Mouse (Mus musculus) induced T-regulatory cell, adult 2 months (primary cell): ENCODE data around the gene Morf4l1.
"Not testable (repeated sequence)": the region's sequence is repeated elsewhere in the genome, so short reads cannot be mapped to it uniquely, and the experiment has no call there.

Experiments
- DNase-seq: peaks from one replicate; pipeline ENCODE4 v3.0.0-alpha.2; 2012; ENCODE audit warnings: low read depth

The Morf4l1 gene

DNA sequence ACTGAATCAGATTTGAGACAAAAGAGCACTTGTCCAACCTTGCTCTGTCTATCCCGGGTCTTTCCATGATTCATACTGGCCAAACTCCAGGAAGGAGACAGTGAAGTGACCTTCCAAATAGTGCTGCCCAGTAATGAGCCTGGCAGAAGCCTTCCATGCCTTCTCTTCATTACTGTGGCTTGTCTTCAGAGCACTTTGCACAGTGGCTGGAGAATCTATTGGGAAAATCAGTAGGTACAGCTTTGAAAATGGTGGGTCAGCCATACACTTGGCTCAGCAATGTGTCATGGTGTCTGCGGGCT is 54.0 kb downstream of the Morf4l1 start:
- no peak for DNase-seq

DNA sequence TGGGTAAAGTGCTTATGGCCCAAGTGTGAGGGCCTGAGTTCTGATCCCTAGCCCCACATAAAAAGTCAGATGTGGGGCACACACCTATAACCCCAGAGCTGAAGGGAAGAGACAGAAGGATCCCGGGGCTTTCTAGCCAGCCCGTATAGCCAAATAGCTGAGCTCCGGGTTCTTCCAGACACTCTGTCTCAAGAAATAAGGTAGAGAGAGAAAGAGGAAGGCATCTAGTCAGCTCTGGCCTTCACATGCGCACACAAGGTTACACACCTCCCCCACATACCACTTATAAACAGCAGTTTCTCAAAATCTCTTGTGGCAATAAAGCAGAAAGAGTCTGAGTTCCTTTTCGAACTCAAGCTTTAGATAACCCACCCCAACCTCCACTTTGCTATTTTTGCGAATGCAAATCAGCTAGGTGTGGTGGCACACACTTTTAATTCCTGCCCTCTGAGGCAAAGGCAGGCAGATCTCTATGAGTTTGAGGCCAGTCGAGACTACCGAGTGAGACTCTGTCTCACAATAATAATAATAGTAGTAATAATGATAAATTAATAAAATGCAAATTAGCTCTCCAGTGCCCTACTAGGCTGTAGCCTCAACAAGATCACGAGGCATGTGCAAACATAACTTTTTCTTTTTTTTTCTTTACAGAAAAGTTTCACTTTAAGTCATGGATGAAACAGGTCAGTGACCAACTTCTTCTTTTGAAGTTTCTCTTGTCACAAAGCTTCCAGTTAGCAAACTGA is 54.6 kb downstream of the Morf4l1 start:
- DNase-seq: no peak

DNA sequence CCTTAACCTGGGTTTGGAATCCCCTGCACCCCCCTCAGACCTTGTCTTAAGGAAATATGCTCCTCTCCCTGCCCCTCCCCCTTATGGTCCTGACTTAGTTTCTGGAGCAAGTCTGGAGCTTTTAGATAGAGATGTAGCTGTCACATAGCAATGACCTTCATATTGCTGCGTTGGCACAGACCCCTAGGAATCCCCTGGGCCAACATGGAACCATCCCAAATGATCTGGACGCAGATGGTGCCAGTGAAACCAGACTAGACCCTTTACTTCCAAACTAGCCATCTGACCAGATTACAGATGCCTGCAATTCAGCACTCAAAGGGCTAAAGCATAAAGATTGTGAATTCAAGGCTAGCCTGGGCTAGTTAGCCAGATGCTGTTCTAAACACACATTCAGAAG is 57.9 kb downstream of the Morf4l1 start:
- DNase-seq: no peak

DNA sequence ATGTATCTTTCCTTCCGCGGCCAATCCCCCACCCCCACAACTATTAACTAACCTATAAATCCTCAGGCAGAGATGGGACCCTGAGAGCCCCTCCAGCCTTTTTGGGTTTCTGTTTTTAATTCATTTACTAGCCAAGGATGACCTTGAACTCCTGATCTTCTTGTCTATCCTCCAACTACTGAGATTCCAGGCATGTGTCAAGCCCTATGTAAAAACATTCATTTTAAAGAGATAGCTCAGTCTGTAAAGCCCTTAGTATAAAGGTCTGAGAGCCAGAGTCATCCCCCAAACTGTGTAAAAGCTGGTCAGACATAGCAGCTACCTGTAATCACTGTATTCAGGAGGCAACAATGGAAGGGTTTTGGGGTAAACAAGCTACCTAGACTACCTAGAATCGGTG is 58.7 kb downstream of the Morf4l1 start:
- no peak for DNase-seq

DNA sequence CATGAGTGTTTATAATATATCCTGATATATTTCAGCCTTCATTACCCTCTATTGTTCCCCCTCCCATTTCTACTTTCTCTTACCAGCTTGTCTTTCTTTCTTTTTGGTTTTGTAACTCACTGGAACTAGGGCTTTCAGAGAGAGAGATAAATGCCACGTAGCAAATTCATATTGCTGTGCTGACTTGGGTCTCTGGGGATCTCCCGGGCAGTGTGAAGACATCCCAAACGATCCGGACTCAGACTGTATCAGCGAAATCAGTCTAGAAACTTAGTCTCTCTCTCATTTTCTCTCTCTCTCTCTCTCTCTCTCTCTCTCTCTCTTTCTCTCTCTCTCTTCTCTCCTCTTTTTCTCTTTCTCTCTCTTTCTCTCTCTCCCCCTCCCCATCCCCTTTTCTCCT is 59.2 kb downstream of the Morf4l1 start:
- no peak for DNase-seq

DNA sequence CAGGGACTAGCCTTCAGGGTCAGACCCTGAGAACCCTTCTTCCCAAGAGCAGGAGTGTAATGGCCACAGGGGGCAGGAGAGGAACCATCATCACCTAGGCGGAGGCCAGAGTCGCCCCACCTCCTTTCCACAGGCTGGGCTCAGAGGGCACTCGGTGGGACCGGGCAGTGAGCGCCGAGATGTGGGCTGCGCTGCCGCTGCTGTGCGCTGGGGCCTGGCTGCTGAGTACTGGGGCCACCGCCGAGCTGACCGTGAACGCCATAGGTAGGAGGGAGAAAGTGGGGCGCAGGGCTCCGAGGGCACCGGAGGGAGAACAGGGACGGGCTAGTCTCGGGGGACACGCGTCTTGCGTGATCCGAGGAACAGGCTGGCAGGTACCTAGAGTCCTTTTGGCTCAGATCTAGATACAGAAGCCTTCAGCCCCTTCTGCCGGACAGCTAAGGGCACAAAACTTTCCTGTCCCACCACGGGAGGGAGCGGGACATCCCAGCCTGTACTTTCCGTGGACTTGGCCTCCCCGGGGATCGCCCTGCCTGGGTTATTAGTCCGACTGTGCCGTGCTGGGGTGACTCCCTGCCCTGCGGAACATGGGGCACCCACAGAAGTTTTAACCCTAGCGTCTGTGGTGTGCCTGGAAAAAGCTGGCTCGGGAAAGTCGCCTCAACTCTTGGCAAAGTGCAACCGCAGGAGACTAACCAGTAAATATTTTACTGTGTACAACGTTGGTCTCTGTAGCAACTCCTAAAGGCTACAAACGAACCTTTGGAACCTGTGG is 60.0 kb downstream of the Morf4l1 start:
- peak; percentile 12 for DNase-seq

DNA sequence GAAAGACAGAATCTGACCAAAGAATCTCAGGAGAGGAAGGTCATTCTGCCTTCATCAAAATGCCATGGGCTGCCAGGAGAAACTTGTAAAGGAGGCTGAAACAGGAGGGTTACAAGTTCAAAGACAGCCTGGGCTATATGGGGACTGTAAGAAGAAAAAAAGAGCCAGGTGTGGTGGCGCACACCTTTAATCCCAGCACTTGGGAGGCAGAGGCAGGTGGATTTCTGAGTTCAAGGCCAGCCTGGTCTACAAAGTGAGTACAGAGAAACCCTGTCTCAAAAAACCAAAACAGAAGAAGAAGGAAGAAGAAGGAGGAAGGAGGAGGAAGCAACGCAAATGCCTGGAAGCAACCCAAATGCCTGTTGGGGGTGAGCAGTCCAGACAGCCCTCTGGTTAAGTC is 60.7 kb downstream of the Morf4l1 start, which contains the start of gene Ctsh:
Gene Ctsh, plus strand, starts transcription at position 301 of the 400 bp plus-strand sequence.
- no peak for DNase-seq

DNA sequence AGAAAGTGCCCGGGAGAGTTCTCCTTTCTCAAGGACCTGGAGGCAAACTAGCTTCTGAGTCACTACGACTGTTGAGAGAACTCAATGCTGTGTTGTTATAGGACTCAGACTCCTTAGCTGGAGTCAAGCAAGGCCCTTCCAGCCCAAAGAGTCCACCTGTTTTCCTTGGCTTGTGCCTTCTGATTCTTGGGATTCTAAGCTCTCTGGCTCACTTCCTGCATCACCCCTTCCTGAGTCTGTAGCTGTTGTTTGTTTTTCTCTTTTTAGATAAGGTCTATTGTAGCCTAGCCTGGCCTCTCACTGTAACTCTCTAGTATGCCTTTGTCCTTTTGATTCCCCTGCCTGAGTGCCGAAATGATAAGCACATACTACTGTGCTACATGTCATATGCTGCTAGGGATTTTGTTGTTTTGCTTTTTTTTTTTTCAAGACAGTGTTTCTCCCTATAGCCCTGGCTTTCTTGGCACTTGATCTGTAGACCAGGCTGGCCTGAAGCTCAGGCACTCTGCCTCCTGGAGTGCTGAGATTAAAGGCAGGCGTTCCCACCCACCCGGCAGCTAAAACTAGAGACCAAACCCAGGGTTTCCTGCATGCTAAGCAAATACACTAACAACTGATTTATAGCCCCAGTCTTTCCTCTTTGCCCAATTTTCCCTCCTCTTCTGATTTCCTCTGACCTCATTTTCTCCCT is 66.5 kb downstream of the Morf4l1 start:
- no peak for DNase-seq

DNA sequence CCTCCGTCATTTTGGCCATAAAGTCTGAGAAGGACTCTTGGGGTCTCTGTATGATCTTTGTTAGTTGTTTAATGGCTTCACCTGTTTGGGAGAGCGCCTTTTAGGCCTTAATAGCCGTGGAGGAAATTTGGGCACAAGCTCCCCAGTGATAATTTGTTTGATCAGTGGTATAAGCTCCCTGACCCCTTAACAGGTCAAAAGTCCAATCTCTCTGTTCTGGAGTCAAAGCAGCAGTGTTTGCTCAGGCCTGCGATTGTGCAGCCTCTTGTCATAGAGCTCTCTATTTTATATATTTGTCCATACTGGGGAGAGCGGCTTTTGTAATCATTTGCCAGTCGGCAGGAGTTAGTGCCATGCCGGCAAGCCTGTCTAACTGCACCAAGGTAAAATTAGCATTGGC is 69.4 kb downstream of the Morf4l1 start:
- no peak for DNase-seq

DNA sequence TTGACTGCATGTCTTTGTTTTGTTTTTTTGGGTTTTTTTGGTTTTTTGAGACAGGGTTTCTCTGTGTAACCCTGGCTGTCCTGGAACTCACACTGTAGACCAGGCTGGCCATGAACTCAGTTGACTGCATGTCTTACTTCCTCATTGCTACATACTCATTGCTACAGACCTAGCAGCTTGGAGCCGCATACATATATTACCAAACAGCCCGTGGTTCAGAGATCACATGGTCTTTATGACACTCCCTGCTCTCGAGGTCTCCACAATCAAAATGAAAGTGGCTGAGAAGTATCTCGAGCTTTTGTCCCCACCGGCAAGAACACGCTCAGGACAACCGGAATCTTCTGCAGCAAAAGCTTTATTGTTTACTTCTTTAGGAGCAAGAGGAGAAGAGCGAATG is 71.7 kb downstream of the Morf4l1 start:
- not testable (repeated sequence) for DNase-seq
